Mouse (Mus musculus) ES-E14 (cell line): ENCODE data around the gene Acvr1.

ENCODE experiments used
- CHD2 ChIP-seq: IDR thresholded peaks from 2 replicates; pipeline ENCODE4 v1.6.1; 2014; ENCODE audit warnings: mild to moderate bottlenecking, low read depth, low read length, inconsistent platforms
- HCFC1 ChIP-seq: IDR thresholded peaks from 2 replicates; pipeline ENCODE4 v1.6.1; 2012; ENCODE audit warnings: low read length, inconsistent platforms, borderline replicate concordance; ENCODE audit not compliant: insufficient read depth
- MAFK ChIP-seq: IDR thresholded peaks from 2 replicates; pipeline ENCODE4 v1.6.1; 2014; ENCODE audit warnings: mild to moderate bottlenecking, low read depth, low read length, inconsistent platforms; ENCODE audit not compliant: insufficient read depth
- ZC3H11A ChIP-seq: IDR thresholded peaks from 2 replicates; pipeline ENCODE4 v1.6.1; 2012; ENCODE audit warnings: low read depth, mild to moderate bottlenecking, inconsistent platforms, low read length, borderline replicate concordance
- ZNF384 ChIP-seq: IDR thresholded peaks from 2 replicates; pipeline ENCODE4 v1.6.1; 2012; ENCODE audit warnings: low read depth, low read length, inconsistent platforms

DNA sequence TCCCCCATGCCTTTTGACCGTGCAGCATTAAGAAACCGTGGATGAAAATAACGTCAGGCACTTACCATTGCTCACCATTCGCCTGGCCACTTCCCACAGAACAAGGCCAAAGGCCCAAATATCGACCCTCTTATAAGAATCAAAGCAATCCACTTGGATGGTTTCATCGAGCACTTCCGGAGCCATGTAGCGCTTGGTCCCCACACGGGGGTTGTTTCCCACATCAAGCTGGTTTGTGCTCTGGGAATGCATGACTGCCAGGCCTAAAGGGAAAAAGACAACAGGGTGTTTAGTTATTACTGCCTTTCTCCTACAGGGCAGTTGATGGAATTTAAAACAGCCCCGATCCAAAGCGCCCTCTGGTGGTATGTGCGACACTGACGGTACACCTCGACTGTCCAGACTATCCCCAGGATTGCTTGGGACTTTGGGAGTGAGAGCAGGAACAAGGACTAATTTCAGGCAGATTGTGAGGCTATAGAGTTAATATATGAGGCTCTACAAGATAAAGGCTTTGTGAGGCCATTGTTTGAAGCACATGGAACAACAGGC lies 108.1 kb downstream of the Acvr1 start:
- no peak; the same call in 1 of the 2 replicates for TF ChIP-seq ZC3H11A
- no peak for TF ChIP-seq CHD2
- TF ChIP-seq ZNF384 = no peak
- TF ChIP-seq MAFK = no peak
- TF ChIP-seq HCFC1 = no peak
